Mouse (Mus musculus) bone marrow macrophage, adult 2 months (primary cell): ENCODE measurements at regions not wholly inside any gene's neighbourhood (a gene's known extent, or its start where the extent isn't known, plus 50 kb on each side); places are given as distances from the start of the nearest gene placed in this dataset.

Source experiments
- CTCF ChIP-seq: IDR thresholded peaks from 2 replicates; pipeline ENCODE4 v1.5.1; 2012; ENCODE audit warnings: low read depth, mild to moderate bottlenecking, low read length, moderate library complexity
- POLR2A ChIP-seq: IDR thresholded peaks from 2 replicates; pipeline ENCODE4 v1.6.1; 2012; ENCODE audit warnings: mild to moderate bottlenecking, low read depth, low read length, borderline replicate concordance

DNA sequence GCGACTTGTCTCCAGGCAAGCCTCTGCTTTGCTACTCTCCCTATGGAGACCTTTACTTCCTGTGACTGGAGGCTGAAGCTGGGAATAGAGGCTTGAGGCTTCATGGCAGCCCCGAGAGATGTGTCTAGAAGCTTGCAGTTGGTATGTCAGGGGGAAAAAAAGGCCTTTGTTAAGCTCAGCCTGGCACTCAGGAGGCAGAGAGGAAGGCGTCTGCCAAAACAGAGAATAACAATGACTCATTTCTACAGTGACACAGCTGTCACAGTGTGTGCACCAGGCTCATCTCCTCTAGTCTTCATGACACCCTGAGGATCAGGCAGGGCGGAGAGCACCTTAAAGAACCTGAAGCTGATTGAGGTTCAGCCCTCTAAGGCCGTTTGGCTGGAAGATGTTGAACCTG is 171.2 kb upstream of the Kcnd3 start:
- TF ChIP-seq CTCF (no peak), POLR2A (no peak)
